Mouse (Mus musculus) testis, postnatal 14 days (tissue): ENCODE results near the gene Agap3.

Experiments used
- DNase-seq: peaks from one replicate; pipeline ENCODE4 v3.0.0; 2021; ENCODE audit warnings: low spot score

Agap3 gene

DNA sequence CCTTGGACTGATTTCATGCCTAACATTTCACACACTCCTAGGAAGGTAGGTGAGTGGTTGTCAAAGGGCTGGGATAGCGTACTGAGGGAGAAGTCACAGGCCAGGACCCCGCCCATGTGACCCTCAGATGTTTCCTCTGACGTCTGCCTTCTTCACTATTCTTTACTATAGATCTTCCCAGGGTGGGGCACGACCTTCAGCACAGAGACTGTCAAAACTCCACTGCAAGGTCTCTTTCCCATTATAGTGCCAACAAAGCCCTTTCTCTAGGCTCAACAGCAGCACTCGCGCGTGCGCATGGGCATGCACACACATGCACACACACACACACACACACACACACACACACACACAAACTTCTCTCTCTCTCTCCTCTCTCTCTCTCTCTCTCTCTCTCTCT, 71.8 kb downstream of the Agap3 start:
- no peak for DNase-seq

DNA sequence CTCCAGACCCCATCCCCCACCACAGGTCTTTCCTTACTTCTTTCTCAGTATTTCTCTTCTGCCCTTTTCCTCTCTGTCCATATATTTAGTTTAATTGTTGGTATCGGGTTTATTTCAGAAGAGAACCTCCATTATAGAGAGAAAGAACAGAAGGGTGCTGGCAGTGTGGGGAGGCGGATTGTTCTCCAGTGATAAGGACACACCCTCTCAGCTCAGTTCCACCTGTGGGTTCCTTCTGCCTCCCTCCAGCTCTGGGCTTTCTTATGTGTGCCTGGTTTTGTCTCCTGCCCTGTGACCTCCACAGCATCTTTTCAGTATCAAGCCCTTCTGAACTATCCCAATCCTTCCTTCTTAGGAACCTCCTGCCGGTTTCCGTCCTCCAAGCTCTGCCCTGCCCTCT, 72.5 kb downstream of the Agap3 start:
- DNase-seq = no peak

DNA sequence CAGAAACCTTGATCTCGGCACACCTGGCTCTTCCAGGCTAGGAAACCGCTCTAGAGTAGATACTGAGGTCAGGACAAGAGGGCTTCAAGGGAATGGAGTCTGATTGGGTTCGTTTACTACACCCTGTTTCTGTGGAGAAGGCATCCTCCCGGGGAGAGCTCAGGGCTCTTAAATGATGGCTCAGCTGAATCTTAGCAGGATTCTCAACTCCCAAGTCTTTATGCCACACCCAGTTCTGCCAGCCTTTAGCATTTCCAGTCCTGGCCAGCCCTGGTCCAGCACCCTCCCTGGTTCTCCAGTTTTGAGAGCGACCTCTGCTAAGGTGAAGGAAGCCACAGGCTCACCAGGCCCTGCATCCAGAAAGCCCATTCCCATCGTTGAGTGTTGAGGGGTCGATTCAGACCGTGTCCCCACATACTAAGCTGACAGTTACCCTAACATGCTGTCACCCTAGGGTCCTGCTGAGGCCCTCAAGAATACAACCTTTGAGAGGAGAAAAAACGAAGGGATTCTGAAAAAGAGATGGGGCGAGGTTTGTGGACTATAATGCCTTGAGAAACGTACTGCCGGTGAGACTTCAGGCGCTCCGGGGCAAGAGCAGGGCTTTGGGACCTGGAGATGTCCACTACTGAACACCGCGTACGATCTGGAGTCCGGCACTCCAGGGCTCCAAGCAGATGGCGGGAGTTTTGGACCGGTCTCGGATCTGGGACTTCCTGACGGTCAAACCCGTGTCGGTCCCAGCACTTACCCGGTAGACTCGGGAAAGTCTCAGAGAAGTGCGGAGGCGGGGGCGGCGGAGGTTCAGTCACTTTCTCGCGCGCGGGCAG, 73.6 kb downstream of the Agap3 start:
- DNase-seq = no peak

DNA sequence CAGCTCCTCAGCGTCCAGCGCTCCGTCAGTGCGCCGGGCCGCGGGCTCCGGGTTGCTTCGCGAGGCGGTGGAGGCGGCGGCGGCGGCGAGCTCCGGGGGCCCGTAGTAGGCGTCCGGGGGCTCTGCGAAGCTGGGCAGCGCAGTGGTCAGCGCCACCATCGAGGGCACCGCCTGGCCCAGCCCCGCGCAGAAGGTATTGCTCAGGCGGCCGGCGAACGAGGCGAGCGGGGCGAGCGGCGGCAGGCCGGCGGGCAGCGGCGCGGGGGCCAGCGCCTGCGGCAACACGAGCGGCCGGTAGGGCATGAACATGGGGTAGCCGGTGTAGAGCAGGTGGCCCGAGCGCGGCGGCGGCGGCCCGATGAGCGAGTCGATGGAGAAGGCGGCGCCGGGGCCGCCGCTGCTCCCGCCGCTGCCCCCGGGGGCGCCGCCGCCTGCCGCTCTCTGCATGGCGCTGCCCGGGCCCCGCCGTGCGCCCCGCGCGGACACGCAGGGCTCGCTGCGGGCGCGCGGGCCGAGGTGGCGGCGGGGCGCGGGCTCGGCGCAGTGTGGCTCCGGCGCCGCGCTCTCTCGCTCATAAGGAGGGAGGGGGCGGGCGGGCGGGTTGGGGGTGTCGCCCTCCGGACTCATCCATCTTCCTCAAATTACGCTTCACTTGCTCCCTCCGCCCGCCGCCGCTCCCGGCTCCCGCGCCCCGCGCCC, 74.4 kb downstream of the Agap3 start:
- no peak for DNase-seq

DNA sequence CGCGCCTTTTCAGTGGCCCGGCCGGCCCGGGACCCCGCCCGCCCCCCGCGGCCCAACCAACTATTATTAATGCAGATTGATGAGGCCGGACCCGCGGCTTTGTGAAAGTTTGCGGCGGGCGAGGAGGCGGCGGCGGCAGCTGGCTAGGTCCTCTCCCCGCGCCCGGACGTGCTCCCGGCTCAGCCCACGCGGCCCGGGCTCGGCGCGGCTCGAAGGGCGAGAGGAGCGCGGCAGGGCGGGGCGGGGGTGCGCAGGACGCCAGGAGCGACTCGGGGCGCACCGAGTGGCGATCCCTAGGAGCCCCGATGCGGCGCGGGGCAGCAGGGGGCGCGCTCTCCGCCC, 74.9 kb downstream of the Agap3 start, which contains the start of gene Gbx1:
Gene Gbx1 (minus strand): TSS at position 314 of the 342 bp plus-strand sequence.
- no peak for DNase-seq

DNA sequence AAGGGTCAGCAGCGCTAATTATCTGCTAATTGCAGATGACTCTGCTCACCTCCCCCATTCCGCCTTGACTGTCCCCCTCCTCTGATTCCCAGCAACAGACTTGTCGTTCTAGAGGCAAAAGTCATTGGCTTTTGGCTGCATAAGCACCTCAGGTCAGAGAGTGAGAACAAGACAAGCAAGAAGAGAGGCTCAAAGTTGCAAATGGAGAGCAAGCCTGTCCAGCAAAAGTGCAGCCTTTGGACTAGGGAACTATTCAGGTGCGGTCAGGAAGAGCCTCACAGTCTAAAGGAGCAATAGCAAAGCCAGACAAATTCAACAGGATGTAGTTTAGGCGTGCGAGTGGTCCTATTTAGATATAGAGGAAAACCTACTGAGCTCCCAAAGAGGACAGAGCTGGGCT, 75.8 kb downstream of the Agap3 start:
- DNase-seq = no peak

DNA sequence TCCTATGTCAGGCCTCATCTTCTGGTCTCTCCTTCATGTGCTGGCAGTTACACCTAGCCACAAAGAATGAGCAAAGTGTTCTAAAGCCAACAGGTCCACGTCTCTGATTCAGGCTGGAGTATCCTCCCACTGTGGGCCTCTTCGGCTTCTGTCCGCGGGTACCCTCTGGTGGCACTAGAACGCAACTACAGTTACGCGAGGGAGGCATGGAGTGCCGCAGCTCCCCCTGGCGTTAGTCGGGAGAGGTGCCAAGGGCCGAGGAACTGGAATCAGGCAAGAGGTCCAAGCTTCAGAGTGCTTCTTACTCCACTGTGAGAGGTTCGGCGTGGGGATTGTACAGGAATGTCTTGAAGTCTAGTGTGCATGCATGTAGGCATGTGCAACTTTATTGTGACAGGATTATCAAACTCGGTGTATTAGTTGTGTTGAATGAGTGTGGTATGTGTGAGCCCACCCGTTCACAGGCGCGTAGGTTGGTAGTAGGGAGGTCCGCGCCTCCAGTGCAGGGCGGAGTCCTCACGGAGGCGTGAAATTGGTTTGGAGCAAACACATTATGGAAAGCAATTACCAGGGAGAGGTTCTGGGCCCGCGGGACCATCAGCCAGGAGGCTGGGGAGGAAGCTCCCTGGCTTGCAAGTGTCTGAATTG, 78.2 kb downstream of the Agap3 start:
- peak; percentile 88 for DNase-seq

DNA sequence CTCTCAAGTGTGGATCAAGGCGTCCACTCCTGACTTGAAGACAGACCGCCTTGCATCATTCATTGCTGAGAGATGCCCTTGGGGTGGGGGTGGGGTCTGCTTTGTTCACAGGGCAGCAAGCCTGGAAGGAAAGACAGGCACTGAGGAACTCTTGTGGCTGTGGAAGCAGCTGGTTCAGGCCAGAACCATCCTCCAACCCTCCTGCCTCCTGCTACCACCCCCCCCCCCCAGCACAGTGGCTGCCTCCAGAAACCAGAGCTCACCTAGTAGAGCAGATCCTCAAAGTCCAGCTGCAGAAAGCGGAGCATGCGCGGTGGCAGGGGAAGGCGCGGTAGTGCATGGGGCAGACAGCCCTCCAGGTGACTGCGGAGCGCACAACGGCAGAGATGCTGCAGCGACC, 81.4 kb downstream of the Agap3 start:
- DNase-seq = no peak

DNA sequence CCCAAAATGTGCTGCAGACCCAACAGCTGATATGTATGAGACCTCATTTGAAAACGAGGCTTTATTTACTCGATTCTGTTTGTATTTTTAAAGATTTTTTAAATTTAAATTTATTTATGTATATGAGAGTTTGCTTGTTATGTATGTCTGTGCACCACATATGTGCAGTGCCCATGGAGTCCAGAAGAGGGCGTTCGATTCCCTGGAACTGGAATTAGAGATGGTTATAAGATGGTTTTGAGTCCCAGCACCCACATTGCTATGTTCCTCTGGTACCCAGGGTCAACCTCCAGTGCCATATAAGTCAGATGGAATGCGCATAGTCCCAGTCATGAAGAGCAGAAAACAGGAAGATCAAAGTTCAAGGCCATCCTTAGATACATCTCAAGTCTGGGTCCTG, 82.3 kb downstream of the Agap3 start:
- no peak for DNase-seq

DNA sequence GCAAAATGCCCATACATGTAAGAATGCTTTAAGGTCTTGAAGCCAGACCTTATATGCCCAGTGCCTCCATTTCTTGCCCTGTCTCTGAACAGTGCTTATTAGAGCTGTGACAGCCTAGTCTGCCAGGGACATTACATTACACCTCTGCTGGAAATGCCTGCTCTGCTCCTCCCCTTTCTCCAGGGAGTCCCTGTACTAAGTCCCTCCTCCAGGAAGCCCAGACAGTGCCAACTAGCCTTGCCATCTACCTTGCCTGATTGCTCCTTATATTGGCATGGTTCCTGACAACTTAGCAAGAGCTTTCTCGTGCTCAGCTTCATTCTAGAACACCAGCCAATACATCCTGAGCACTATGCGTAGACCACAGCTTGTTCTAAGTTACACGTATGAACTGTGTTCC, 83.8 kb downstream of the Agap3 start:
- no peak for DNase-seq

DNA sequence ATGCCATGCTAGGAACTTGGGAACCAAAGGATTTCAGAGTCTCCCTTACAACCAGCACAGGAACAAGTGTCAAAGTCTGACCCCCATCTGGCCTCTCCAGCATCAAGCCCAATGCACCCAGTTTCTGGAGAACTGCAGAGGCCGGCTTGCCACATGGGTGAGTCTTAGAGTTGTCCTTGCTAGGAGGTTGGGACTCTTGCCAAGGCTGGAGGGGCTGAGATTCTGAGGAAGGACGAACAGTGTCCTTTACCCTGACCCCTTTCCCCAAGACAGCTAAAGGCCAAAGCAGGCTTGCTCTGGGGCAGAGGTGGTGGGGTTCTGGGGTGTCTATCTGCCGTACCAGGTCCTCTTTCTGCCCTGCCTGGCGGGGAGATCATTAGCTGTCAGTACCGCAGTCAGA, 84.5 kb downstream of the Agap3 start:
- DNase-seq = no peak

DNA sequence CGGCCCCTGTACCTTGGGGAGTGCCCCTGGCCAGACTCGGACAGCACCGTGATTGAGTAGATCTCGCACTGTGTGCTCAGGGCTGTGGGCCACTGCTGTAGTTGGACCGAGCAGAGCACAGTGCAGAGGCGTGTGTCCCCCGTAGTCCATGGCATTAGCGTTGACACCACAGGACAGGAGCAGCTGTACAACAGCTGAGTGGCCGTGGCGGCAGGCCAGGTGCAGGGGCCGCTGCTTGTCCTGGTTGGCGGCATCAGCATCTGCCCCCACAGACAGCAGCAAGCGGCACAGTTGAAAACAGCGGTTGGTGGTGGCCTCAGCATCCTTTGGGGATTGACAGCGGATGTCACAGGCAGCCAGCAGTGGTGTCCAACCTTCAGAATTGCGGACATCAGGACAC, 85.6 kb downstream of the Agap3 start:
- DNase-seq = no peak

DNA sequence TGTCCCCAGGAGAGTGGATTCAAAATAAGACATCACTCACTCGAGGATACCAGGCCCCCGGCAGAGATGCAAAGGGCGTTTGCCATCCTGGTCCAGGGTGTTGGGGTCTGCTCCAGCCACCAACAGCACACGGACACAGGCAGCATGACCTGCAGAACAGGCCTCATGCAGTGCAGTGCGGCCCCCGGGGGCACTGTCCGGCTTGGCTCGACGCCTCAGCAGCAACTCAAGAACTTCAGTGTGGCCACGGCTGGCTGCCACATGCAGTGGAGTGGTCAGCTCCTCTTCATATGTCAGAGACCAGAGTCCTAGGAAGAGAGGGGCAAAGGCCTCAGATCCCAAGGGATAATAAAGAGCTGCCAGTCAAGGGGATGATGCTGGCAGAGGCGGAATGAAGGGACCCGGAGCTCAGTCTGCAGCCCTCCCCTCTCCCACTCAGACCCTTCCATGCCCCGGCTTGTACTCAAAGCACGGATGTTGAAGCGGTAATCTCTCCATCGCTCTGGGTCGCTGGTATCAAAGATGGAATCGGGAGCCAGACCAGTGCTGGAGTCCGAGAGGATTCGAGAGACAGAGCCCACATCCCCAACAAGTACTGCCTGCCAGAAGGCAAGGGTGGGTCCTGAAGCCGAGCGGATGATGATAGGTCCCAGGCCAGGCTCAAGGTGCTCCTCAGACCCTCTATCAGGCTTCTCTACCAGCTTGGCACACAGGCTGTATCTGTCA, 87.8 kb downstream of the Agap3 start:
- DNase-seq = no peak

DNA sequence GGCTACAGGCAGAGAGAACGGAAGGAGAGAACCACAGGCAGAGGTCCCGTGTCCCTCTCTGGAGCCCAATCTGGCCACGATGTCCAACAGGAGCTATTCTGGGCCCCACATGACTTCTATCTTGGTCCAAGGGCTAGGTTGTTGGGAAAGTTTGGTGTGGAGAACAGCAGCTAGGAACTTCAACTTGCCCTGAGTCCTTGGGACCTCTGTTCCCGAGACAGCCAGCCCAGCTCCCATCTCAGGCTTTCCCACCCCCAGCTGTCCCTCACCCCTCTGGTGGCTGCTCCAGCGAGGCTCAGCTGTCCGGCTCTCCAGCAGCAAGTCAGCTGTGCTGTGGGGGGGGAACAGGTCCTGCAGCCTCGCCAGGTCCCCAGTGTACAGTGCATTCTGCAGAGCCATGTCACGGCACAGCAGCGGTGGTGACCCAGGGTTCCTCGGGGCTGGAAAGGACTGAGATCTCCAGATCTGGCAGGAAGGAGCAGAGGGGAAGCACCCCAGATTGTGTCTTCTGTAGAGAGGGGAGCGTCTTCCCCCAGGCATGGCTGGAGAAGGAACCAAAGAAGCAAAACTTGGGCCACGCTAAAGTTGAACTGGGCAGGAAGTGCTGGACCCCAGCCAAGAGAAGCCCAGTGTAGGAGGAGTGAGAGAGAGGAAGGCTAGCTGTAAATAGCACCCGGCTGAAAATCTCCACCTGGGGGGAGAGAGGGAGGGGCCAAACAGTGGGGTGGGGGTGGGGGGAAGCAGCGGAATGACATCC, 88.6 kb downstream of the Agap3 start, which contains the start of gene Asb10:
Gene Asb10 (minus strand): TSS at position 592 of the 757 bp plus-strand sequence.
- no peak for DNase-seq

DNA sequence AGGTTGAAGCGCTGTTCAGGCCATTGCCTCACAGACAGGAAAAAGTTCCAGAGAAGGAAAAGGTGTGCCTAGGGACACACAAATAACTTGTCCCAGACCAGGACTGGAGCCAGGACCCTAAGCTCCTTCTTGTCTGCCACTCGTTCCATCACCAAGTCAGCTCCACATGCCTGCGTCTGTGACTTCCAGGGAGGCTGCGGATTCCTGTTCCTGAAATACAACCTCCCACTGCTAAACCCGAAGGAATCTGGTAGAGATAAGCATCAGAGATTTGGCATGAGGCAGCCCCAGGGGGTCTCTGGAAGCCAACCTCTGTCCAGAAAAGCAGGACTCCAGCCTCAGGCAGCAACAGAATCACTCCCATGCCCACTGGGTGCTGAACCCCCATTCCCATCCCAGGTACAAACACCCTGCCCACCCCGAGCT, 89.2 kb downstream of the Agap3 start:
- DNase-seq = no peak

DNA sequence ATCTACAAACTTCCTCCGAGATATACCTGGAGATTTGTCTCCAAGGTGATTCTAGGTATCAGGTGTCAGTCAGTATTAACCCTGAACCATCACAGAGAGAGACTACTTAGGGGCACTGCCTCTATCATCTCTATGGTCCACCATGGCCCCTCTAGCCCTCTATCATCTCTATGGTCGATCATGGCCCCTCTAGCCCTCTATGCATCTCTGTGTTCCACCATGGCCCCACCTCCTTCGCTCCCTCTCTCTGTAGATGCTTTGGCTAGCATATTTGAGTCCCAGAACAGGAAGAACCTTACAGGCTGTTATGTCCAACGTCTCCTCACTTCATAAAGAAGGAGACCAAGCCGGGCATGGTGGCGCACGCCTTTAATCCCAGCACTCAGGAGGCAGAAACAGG, 90.7 kb downstream of the Agap3 start:
- DNase-seq = no peak

DNA sequence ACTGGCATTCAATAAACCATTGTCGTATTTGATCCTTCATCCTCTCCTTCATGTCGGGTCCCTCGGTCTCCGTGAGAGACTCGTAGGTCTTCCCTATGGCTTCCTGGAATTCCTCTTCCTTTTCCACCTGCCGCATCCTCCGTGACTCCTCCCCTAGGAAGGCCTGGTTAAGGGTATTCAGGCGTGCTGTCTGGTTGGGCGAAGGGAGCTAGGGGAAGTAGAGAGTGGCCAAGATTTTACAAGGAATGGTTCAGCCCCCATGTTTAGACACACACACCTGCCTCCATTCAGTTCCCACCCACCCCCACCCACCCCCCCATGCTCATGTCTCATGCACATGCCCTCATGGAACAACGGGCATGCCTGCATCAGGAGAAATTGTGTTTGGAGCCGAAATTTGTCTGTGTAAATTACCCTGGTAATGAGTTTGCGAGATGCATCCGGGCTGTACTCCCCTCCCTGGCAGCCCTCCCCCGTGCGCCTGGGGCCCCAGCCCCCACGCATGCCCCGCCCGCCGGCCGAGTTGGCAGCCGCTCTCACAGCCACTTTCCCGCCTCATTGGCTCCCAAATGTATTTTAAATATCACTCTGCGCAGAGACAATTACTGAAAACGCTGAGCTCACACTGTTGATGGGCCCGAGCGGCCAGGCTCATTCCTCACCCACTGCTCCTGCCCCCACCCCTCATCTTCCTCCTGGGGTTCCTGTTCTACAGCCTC, 98.8 kb downstream of the Agap3 start:
- DNase-seq = no peak

DNA sequence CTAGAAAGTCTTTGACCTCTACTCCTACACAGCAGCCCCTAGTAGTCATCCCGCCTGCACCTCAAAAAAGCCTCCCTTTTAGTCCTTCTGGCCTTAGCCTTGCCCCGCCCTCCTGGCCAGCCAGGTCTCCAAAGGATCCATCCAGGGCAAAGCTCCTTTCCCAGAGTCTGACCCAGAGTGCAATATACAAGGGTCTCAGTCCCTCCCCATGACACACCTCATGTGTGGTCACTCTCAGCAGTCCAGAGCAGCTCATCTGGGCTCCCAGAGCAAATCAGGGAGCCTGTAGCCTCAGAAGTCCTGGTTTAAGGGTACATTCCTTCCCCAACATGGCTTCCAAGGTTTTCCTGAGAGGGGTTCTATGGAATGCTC, 99.3 kb downstream of the Agap3 start:
- DNase-seq = no peak
